Mouse (Mus musculus): ENCODE results near the gene Mon1b.

DNA sequence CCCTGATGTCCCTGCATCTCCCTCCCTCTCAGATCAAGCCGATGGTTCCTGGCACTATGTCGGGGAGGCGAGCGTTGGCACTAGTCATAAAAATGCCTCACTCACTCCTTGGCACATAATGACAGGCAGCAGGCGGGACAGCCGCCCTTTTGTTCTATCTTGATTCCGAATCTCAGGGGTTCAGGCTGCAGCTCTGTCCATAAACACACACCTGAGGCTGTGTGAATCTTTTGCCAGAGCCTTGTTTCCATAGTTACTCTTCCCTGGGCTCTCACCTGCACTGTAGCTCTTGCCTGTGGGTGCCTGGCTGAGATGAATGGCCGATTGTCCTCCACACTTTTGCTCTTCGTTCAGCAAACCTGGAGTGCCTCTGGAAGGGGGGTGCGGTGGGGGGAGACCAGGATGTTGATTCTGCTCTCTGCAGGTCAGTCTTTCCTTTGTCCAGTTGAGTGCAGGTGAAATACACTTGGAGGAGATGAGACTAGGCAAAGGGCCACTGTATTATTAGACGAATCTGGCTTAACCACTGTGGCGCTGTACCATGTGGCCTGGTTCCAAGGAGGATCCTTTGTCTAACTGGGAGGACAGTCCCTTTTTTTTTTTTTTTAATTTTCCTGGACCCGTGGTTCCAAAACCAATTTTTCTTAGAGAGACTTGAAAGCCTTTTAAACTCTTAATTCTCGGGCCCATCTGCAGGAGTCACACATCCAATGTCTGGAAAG lies 56.4 kb downstream of the Mon1b start:
- TF ChIP-seq CTCF (conservative IDR thresholded peaks at IDR 0.05; ENCODE audit: low read length) (no peak), POU5F1 (IDR thresholded peaks at IDR 0.05; ENCODE audit: borderline replicate concordance, low read length) (no peak)

Measured in E14TG2a.4 (cell line).